Mouse (Mus musculus): ENCODE measurements around the gene Krt15. TPM values are rescaled to one million over a fixed set of nuclear protein-coding genes. Genes with fewer than 3 reads are reported as not detected.

Gene Krt15
- polyA plus RNA-seq, 1 experiment from 2014 or later: 0.16 TPM

GRCm38 (mm10) chr11:100120331-100120730, 15.4 kb downstream of the Krt15 start:
- ATAC-seq (ENCODE audit: insufficient read depth): no peak
- Histone ChIP-seq H3K27ac (replicated peaks) (no peak overlapping the region), H3K4me3 (replicated peaks) (no peak overlapping the region)

GRCm38 (mm10) chr11:100113742-100114029, 22.0 kb downstream of the Krt15 start:
- no peaks in the 10 kb centered on the region for H3K27me3 ChIP-seq
- no peaks in the 10 kb centered on the region for H3K9me3 ChIP-seq (replicated peaks)
- no peak overlapping the region for H3K27ac ChIP-seq (replicated peaks)
- no peak for ATAC-seq (ENCODE audit: insufficient read depth)
- H3K4me2 ChIP-seq: no peak overlapping the region
- H3K9ac ChIP-seq: no peak overlapping the region
- 63% methylated on average over 2 of the region's 2 CpGs for WGBS (ENCODE audit: insufficient replicate concordance)
- H3K36me3 ChIP-seq (replicated peaks): no peaks in the 10 kb centered on the region
- H3K4me1 ChIP-seq (replicated peaks): no peaks in the 10 kb centered on the region
- H3K4me3 ChIP-seq (replicated peaks): no peak overlapping the region

More at GRCm38 (mm10) chr11:100120331-100120730, 15.4 kb downstream of the Krt15 start:
- WGBS (ENCODE audit: insufficient replicate concordance): 72% methylated on average over 5 of the region's 5 CpGs
- Histone ChIP-seq H3K4me2 (no peak overlapping the region), H3K9me3 (replicated peaks) (no peaks in the 10 kb centered on the region), H3K4me1 (replicated peaks) (no peaks in the 10 kb centered on the region), H3K36me3 (replicated peaks) (no peaks in the 10 kb centered on the region), H3K9ac (no peak overlapping the region), H3K27me3 (no peaks in the 10 kb centered on the region)

- Histone ChIP-seq H3K36me3 (replicated peaks) (no peaks in the 10 kb centered on the region), H3K27me3 (no peaks in the 10 kb centered on the region), H3K4me3 (replicated peaks) (no peak overlapping the region), H3K4me2 (no peak overlapping the region), H3K27ac (replicated peaks) (no peak overlapping the region), H3K9me3 (replicated peaks) (no peaks in the 10 kb centered on the region), H3K4me1 (replicated peaks) (no peaks in the 10 kb centered on the region), H3K9ac (no peak overlapping the region)
- WGBS (ENCODE audit: insufficient replicate concordance): 60% methylated on average over 11 of the region's 11 CpGs
- ATAC-seq (ENCODE audit: insufficient read depth): no peak
Observed at GRCm38 (mm10) chr11:100112935-100113741, 22.6 kb downstream of the Krt15 start.

GRCm38 (mm10) chr11:100105576-100106122, 30.1 kb downstream of the Krt15 start, which contains the start of gene Krt36:
Gene Krt36, minus strand, starts transcription at chr11:100105626.
- Histone ChIP-seq H3K4me3 (replicated peaks) (no peak within 1 kb of the TSS), H3K9ac (no peak within 1 kb of the TSS), H3K4me1 (replicated peaks) (no peaks in the 10 kb centered on the region), H3K27me3 (no peaks in the 10 kb centered on the region), H3K9me3 (replicated peaks) (no peaks in the 10 kb centered on the region), H3K27ac (replicated peaks) (no peak within 1 kb of the TSS), H3K4me2 (no peak within 1 kb of the TSS), H3K36me3 (replicated peaks) (no peaks in the 10 kb centered on the region)
- ATAC-seq (ENCODE audit: insufficient read depth): no peak
- WGBS (ENCODE audit: insufficient replicate concordance): 59% methylated on average over 6 of the region's 6 CpGs

GRCm38 (mm10) chr11:100102693-100103429, 32.9 kb downstream of the Krt15 start:
- WGBS (ENCODE audit: insufficient replicate concordance): 57% methylated on average over 15 of the region's 15 CpGs
- Histone ChIP-seq H3K9me3 (replicated peaks) (no peaks in the 10 kb centered on the region), H3K4me2 (no peak overlapping the region), H3K27ac (replicated peaks) (no peak overlapping the region), H3K4me1 (replicated peaks) (no peaks in the 10 kb centered on the region), H3K9ac (no peak overlapping the region), H3K36me3 (replicated peaks) (no peaks in the 10 kb centered on the region), H3K27me3 (no peaks in the 10 kb centered on the region), H3K4me3 (replicated peaks) (no peak overlapping the region)
- no peak for ATAC-seq (ENCODE audit: insufficient read depth)

GRCm38 (mm10) chr11:100100391-100100790, 35.3 kb downstream of the Krt15 start:
- Histone ChIP-seq H3K27ac (replicated peaks) (no peak overlapping the region), H3K4me1 (replicated peaks) (no peaks in the 10 kb centered on the region), H3K9ac (no peak overlapping the region), H3K9me3 (replicated peaks) (no peaks in the 10 kb centered on the region), H3K27me3 (no peaks in the 10 kb centered on the region), H3K36me3 (replicated peaks) (no peaks in the 10 kb centered on the region), H3K4me3 (replicated peaks) (no peak overlapping the region), H3K4me2 (no peak overlapping the region)
- WGBS (ENCODE audit: insufficient replicate concordance): 59% methylated on average over 4 of the region's 4 CpGs
- ATAC-seq (ENCODE audit: insufficient read depth): no peak

GRCm38 (mm10) chr11:100097819-100098218, 37.9 kb downstream of the Krt15 start:
- Histone ChIP-seq H3K36me3 (replicated peaks) (no peaks in the 10 kb centered on the region), H3K27me3 (no peaks in the 10 kb centered on the region), H3K9ac (no peak overlapping the region), H3K4me3 (replicated peaks) (no peak overlapping the region), H3K9me3 (replicated peaks) (no peaks in the 10 kb centered on the region), H3K27ac (replicated peaks) (no peak overlapping the region), H3K4me2 (no peak overlapping the region), H3K4me1 (replicated peaks) (no peaks in the 10 kb centered on the region)
- ATAC-seq (ENCODE audit: insufficient read depth): no peak
- WGBS (ENCODE audit: insufficient replicate concordance): 60% methylated on average over 9 of the region's 9 CpGs

GRCm38 (mm10) chr11:100096141-100096540, 39.6 kb downstream of the Krt15 start, which contains the start of gene Krt35:
Gene Krt35, minus strand, starts transcription at chr11:100096241.
- H3K9me3 ChIP-seq (replicated peaks): no peaks in the 10 kb centered on the region
- 69% methylated on average over 9 of the region's 9 CpGs for WGBS (ENCODE audit: insufficient replicate concordance)
- no peaks in the 10 kb centered on the region for H3K4me1 ChIP-seq (replicated peaks)
- no peaks in the 10 kb centered on the region for H3K36me3 ChIP-seq (replicated peaks)
- no peaks in the 10 kb centered on the region for H3K27me3 ChIP-seq
- H3K27ac ChIP-seq (replicated peaks): no peak within 1 kb of the TSS
- no peak within 1 kb of the TSS for H3K9ac ChIP-seq
- H3K4me2 ChIP-seq: no peak within 1 kb of the TSS
- no peak for ATAC-seq (ENCODE audit: insufficient read depth)
- no peak within 1 kb of the TSS for H3K4me3 ChIP-seq (replicated peaks)

GRCm38 (mm10) chr11:100088378-100089025, 47.2 kb downstream of the Krt15 start:
- no peak overlapping the region for H3K9ac ChIP-seq

GRCm38 (mm10) chr11:100087861-100088260, 47.9 kb downstream of the Krt15 start, which contains the start of gene Krt32:
Gene Krt32, minus strand, starts transcription at chr11:100088226.
- 79% methylated on average over 10 of the region's 10 CpGs for WGBS (ENCODE audit: insufficient replicate concordance)
- H3K4me1 ChIP-seq (replicated peaks): no peaks in the 10 kb centered on the region
- no peak for ATAC-seq (ENCODE audit: insufficient read depth)

More at GRCm38 (mm10) chr11:100088378-100089025, 47.2 kb downstream of the Krt15 start:
- WGBS (ENCODE audit: insufficient replicate concordance): 40% methylated on average over 7 of the region's 7 CpGs
- Histone ChIP-seq H3K36me3 (replicated peaks) (no peaks in the 10 kb centered on the region), H3K9me3 (replicated peaks) (no peaks in the 10 kb centered on the region), H3K4me3 (replicated peaks) (no peak overlapping the region), H3K27ac (replicated peaks) (no peak overlapping the region), H3K27me3 (no peaks in the 10 kb centered on the region), H3K4me1 (replicated peaks) (no peaks in the 10 kb centered on the region), H3K4me2 (no peak overlapping the region)
- ATAC-seq (ENCODE audit: insufficient read depth): no peak

More at GRCm38 (mm10) chr11:100087861-100088260, 47.9 kb downstream of the Krt15 start, which contains the start of gene Krt32:
- no peak within 1 kb of the TSS for H3K4me2 ChIP-seq
- no peak within 1 kb of the TSS for H3K9ac ChIP-seq
- no peak within 1 kb of the TSS for H3K27ac ChIP-seq (replicated peaks)
- no peaks in the 10 kb centered on the region for H3K36me3 ChIP-seq (replicated peaks)
- H3K9me3 ChIP-seq (replicated peaks): no peaks in the 10 kb centered on the region
- H3K27me3 ChIP-seq: no peaks in the 10 kb centered on the region
- no peak within 1 kb of the TSS for H3K4me3 ChIP-seq (replicated peaks)
